Mouse (Mus musculus): ENCODE results near the gene Gm10334.
"Not testable (repeated sequence)": the region's sequence is repeated elsewhere in the genome, so short reads cannot be mapped to it uniquely, and the experiment has no call there.

The Gm10334 gene

DNA sequence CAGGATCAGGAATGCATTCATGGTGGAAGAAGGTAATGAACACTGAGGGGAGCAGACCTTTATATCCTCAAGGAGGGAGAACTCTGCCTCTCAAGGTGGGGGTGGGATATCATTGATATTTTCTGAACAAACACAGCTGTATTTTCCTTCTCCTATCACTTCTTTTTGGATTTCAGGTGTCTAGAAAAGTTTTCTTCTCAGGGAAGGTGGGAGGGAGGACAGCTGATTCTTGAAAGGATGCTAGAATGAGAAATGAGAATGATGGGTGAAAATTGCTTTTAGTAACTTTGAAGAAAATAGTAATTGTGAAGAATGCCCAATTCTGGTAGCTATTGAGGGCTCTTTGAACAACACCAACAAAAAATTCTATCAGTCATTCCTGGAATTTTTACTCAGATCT, at the start of gene Gm10334:
Gene Gm10334 (minus strand): TSS at position 101 of the 400 bp plus-strand sequence.
- DNase-seq, result not testable (repeated sequence)

- not testable (repeated sequence) for DNase-seq
These were observed 12.7 kb upstream of the Gm10334 start, which contains the start of gene Prss1 for GRCm38 (mm10) chr6:41458632-41459031. Gene Prss1, plus strand, starts transcription at chr6:41458932.

DNA sequence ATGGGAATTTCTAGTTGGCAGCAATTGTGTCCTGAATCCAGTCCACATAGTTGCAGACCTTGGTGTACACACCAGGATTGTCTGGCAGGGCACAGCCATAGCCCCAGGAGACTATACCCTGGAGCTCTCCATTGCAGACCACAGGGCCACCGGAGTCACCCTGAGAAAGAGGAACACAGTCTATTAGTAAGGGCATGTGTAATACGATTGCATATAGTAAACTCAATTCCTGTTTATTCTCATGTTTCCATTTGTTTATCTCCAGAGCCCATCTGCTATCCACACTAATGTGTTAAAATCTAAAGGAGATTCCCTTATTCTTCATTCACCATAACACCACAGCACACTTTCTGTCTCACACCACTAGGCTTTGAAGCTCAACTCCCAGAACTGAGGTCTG, 3.7 kb downstream of the Gm10334 start:
- not testable (repeated sequence) for DNase-seq

Data from kidney, postnatal 10 days (tissue).